Mouse (Mus musculus): Measurements from ENCODE around the gene Olfr1509. TPM values are rescaled to one million over a fixed set of nuclear protein-coding genes. Genes with fewer than 3 reads are reported as not detected.
"Not testable (repeated sequence)": the region's sequence is repeated elsewhere in the genome, so short reads cannot be mapped to it uniquely, and the experiment has no call there.

The Olfr1509 gene
- not detected for total RNA-seq (2021)
- long read RNA-seq: 0 reads

- DNase-seq (ENCODE audit: low spot score in 2 of 2): no peak
Observed at GRCm38 (mm10) chr14:52442690-52443089, at the start of gene Olfr1509. Olfr1509 (plus strand) TSS chr14:52442990.

- DNase-seq (ENCODE audit: low spot score in 2 of 2): no peak
Observed at GRCm38 (mm10) chr14:52397279-52397678, 45.5 kb upstream of the Olfr1509 start, which contains the start of gene Olfr1511. Olfr1511 (minus strand) TSS chr14:52397379.

- not testable (repeated sequence) for DNase-seq (ENCODE audit: low spot score in 2 of 2)
Observed at GRCm38 (mm10) chr14:52410142-52410919, 32.5 kb upstream of the Olfr1509 start.

- no peak for DNase-seq (ENCODE audit: low spot score in 2 of 2)
Observed at GRCm38 (mm10) chr14:52414273-52414672, 28.5 kb upstream of the Olfr1509 start, which contains the start of gene Olfr1510. Olfr1510 (minus strand) TSS chr14:52414373.

- no peak for DNase-seq (ENCODE audit: low spot score in 2 of 2)
Observed at GRCm38 (mm10) chr14:52427686-52428085, 15.1 kb upstream of the Olfr1509 start.

GRCm38 (mm10) chr14:52451138-52451537, 8.3 kb downstream of the Olfr1509 start:
- DNase-seq (ENCODE audit: low spot score in 2 of 2): no peak

GRCm38 (mm10) chr14:52461928-52462327, 19.1 kb downstream of the Olfr1509 start:
- no peak for DNase-seq (ENCODE audit: low spot score in 2 of 2)

GRCm38 (mm10) chr14:52465738-52466137, 22.9 kb downstream of the Olfr1509 start:
- DNase-seq (ENCODE audit: low spot score in 2 of 2): no peak

- no peak for DNase-seq (ENCODE audit: low spot score in 2 of 2)
Observed at GRCm38 (mm10) chr14:52467395-52467794, 24.6 kb downstream of the Olfr1509 start, which contains the start of gene Olfr1508. Olfr1508 (minus strand) TSS chr14:52467495.

- DNase-seq (ENCODE audit: low spot score in 2 of 2): no peak
Observed at GRCm38 (mm10) chr14:52495516-52495915, 52.7 kb downstream of the Olfr1509 start, which contains the start of gene Olfr1507. Olfr1507 (minus strand) TSS chr14:52495749.

Other genes with a start within 250 kb of the Olfr1509 start
- gene Supt16, start 245.6 kb upstream of the Olfr1509 start, total RNA-seq (2021): 10 to 100 TPM; 57.8 to 58.4 TPM
- gene Chd8, start 185.2 kb upstream of the Olfr1509 start, total RNA-seq (2021): 100 to 1,000 TPM; 119 to 131 TPM
- 10 to 100 TPM; 51.7 to 54.9 TPM for gene Tox4, start 163.8 kb upstream of the Olfr1509 start, total RNA-seq (2021)
- 10 to 100 TPM; 39.7 to 41.2 TPM for gene Rab2b, start 163.4 kb upstream of the Olfr1509 start, total RNA-seq (2021)
- gene Mettl3, start 137.9 kb upstream of the Olfr1509 start, total RNA-seq (2021): 10 to 100 TPM; 34.6 to 39.3 TPM
- 10 to 100 TPM; 45.0 to 47.0 TPM for gene Sall2, start 114.2 kb upstream of the Olfr1509 start, total RNA-seq (2021)
- gene Olfr1513, start 86.6 kb upstream of the Olfr1509 start, total RNA-seq (2021): not detected
- not detected for gene Olfr1512, start 63.8 kb upstream of the Olfr1509 start, total RNA-seq (2021)
- not detected for gene Olfr1511, start 45.6 kb upstream of the Olfr1509 start, total RNA-seq (2021)
- gene Olfr1510, start 28.6 kb upstream of the Olfr1509 start, total RNA-seq (2021): not detected
- gene Olfr1508, start 24.5 kb downstream of the Olfr1509 start, total RNA-seq (2021): not detected
- gene Olfr1507, start 52.8 kb downstream of the Olfr1509 start, total RNA-seq (2021): not detected